Mouse (Mus musculus) urinary bladder, postnatal 25 days (tissue): Measurements from ENCODE around the gene Hbs1l.
"Not testable (repeated sequence)": the region's sequence is repeated elsewhere in the genome, so short reads cannot be mapped to it uniquely, and the experiment has no call there.

Experiments
- DNase-seq: peaks from one replicate; pipeline ENCODE4 v3.0.0; 2022; ENCODE audit warnings: low spot score

Hbs1l gene

GRCm38 (mm10) chr10:21359086-21359485 lies 63.3 kb downstream of the Hbs1l start:
- no peak for DNase-seq

GRCm38 (mm10) chr10:21361871-21362270 lies 66.1 kb downstream of the Hbs1l start:
- DNase-seq = no peak

- no peak for DNase-seq
Observed at GRCm38 (mm10) chr10:21363297-21363696, 67.5 kb downstream of the Hbs1l start.

- DNase-seq = no peak
Observed at GRCm38 (mm10) chr10:21364946-21365345, 69.2 kb downstream of the Hbs1l start.

- no peak for DNase-seq
Observed at GRCm38 (mm10) chr10:21365897-21366296, 70.1 kb downstream of the Hbs1l start.

- DNase-seq = no peak
Observed at GRCm38 (mm10) chr10:21366471-21366870, 70.7 kb downstream of the Hbs1l start.

GRCm38 (mm10) chr10:21367481-21367880 lies 71.7 kb downstream of the Hbs1l start:
- DNase-seq = no peak

- no peak for DNase-seq
Observed at GRCm38 (mm10) chr10:21369586-21369985, 73.8 kb downstream of the Hbs1l start.

GRCm38 (mm10) chr10:21372271-21372670 lies 76.5 kb downstream of the Hbs1l start:
- DNase-seq = no peak

- no peak for DNase-seq
Observed at GRCm38 (mm10) chr10:21376682-21377473, 81.1 kb downstream of the Hbs1l start, which contains the start of gene Aldh8a1. Gene Aldh8a1 (plus strand): TSS chr10:21377291.

GRCm38 (mm10) chr10:21378196-21378944 lies 82.6 kb downstream of the Hbs1l start:
- DNase-seq = no peak

GRCm38 (mm10) chr10:21382914-21383313 lies 87.1 kb downstream of the Hbs1l start:
- DNase-seq = no peak

GRCm38 (mm10) chr10:21385111-21385663 lies 89.4 kb downstream of the Hbs1l start:
- DNase-seq = no peak

- DNase-seq = no peak
Observed at GRCm38 (mm10) chr10:21389075-21389474, 93.3 kb downstream of the Hbs1l start.

GRCm38 (mm10) chr10:21390440-21390839 lies 94.7 kb downstream of the Hbs1l start:
- DNase-seq = no peak

- DNase-seq = no peak
Observed at GRCm38 (mm10) chr10:21391286-21391685, 95.5 kb downstream of the Hbs1l start.

GRCm38 (mm10) chr10:21393390-21393789 lies 97.6 kb downstream of the Hbs1l start:
- no peak for DNase-seq

- no peak for DNase-seq
Observed at GRCm38 (mm10) chr10:21395426-21396139, 99.8 kb downstream of the Hbs1l start.

GRCm38 (mm10) chr10:21398873-21399425 lies 103.2 kb downstream of the Hbs1l start:
- not testable (repeated sequence) for DNase-seq

GRCm38 (mm10) chr10:21399622-21400021 lies 103.8 kb downstream of the Hbs1l start:
- no peak for DNase-seq

GRCm38 (mm10) chr10:21400031-21400430 lies 104.3 kb downstream of the Hbs1l start:
- DNase-seq = no peak

- no peak for DNase-seq
Observed at GRCm38 (mm10) chr10:21400453-21400852, 104.7 kb downstream of the Hbs1l start.
